Comparison of ENCODE assay signal across 14 mouse cellular contexts in genomic region chr2:150999021-150999420, GRCm38 (mm10). TPM values are rescaled to one million over a fixed set of nuclear protein-coding genes. Genes with fewer than 3 reads are reported as not detected.
A peak's percentile ranks its signal among the peaks of the same experiment; 100 is the strongest.
DNase-seq lines count a peak whose midpoint lies in the region; ATAC-seq and TF ChIP-seq lines count a peak whose summit lies in the region.
"Had no signal": no experiment of that assay in that cellular context is flagged by ENCODE, and none has a peak within 500 bp of the region (broad histone marks: within the 10 kb centered on the region; RNA-seq: fewer than 3 reads in every experiment).

No protein-coding gene starts in this region.

- no peak for TF ChIP-seq CTCF in midbrain, postnatal 0 days (IDR thresholded peaks at IDR 0.05)

- intact Hi-C loops in gastrocnemius, postnatal 36 days (cut with DNase I), result no loop called here

- H3K27me3 ChIP-seq in midbrain, embryonic 12.5 days, result no peaks in the 10 kb centered on the region
- H3K27me3 ChIP-seq in midbrain, postnatal 0 days (ENCODE audit: insufficient read depth, low read length), result no peaks in the 10 kb centered on the region
- H3K27me3 ChIP-seq in limb, embryonic 12.5 days, result no peaks in the 10 kb centered on the region
- H3K27me3 ChIP-seq: midbrain, embryonic 15.5 days had no signal

- DNase-seq in heart, adult 11 months, result peak; percentile 82
- DNase-seq in heart, adult 8-10 months (ENCODE audit: low spot score), result no peak
- DNase-seq in midbrain, postnatal 0 days (ENCODE audit: low spot score), result no peak
- no peak for DNase-seq in layer of hippocampus, postnatal 14 days (ENCODE audit: low spot score in 2 of 2)
- DNase-seq in gastrocnemius, postnatal 36 days, result no peak
- DNase-seq: adrenal gland, postnatal 10 days; gastrocnemius, postnatal 25 days; heart, postnatal 14 days had no signal

- H3K4me3 ChIP-seq in midbrain, embryonic 12.5 days, result no peak overlapping the region
- no peak overlapping the region for H3K4me3 ChIP-seq in midbrain, postnatal 0 days (ENCODE audit: low read depth, low read length)
- no peak overlapping the region for H3K4me3 ChIP-seq in limb, embryonic 12.5 days (replicated peaks)
- H3K4me3 ChIP-seq: midbrain, embryonic 15.5 days had no signal

- 0 out of 2 replicates have a peak, but pooled peaks have one; percentile 8 for ATAC-seq in midbrain, embryonic 12.5 days (ENCODE audit: low FRiP score, low read depth)
- ATAC-seq in midbrain, postnatal 0 days (ENCODE audit: low FRiP score), result no peak
- ATAC-seq in limb, embryonic 12.5 days (ENCODE audit: insufficient number of reproducible peaks, insufficient read depth, low FRiP score, low TSS enrichment, low read depth), result no peak
- ATAC-seq in granulocyte monocyte progenitor cell, adult 5-6 weeks (replicated peaks; ENCODE audit: poor library complexity, severe bottlenecking), result no peak
- ATAC-seq: forebrain, embryonic 16.5 days; inflammation-experienced regulatory T-cells, adult 6 months; midbrain, embryonic 15.5 days had no signal

- H3K27ac ChIP-seq in midbrain, embryonic 12.5 days (replicated peaks), result no peak overlapping the region
- no peak overlapping the region for H3K27ac ChIP-seq in midbrain, postnatal 0 days (ENCODE audit: low read depth, low read length)
- H3K27ac ChIP-seq in limb, embryonic 12.5 days, result 0 out of 2 replicates have a peak overlapping the region, but pooled peaks have one; percentile 25
- H3K27ac ChIP-seq: midbrain, embryonic 15.5 days had no signal

- H3K36me3 ChIP-seq in midbrain, embryonic 12.5 days, result no peaks in the 10 kb centered on the region
- H3K36me3 ChIP-seq in midbrain, postnatal 0 days (ENCODE audit: insufficient read depth, low read length), result no peaks in the 10 kb centered on the region
- no peaks in the 10 kb centered on the region for H3K36me3 ChIP-seq in limb, embryonic 12.5 days
- H3K36me3 ChIP-seq: midbrain, embryonic 15.5 days had no signal

- WGBS in midbrain, embryonic 12.5 days, result 68% methylated on average over 3 of the region's 3 CpGs
- 51% methylated on average over 3 of the region's 3 CpGs for WGBS in midbrain, postnatal 0 days
- 40% methylated on average over 3 of the region's 3 CpGs for WGBS in limb, embryonic 12.5 days

- H3K4me1 ChIP-seq in midbrain, embryonic 12.5 days, result peaks cover 21% of the 10 kb centered on the region
- H3K4me1 ChIP-seq in midbrain, postnatal 0 days (ENCODE audit: insufficient read depth, low read length), result no peaks in the 10 kb centered on the region
- H3K4me1 ChIP-seq in limb, embryonic 12.5 days (replicated peaks), result peaks cover 24% of the 10 kb centered on the region
- H3K4me1 ChIP-seq: midbrain, embryonic 15.5 days had no signal

- no peak overlapping the region for H3K9ac ChIP-seq in midbrain, embryonic 12.5 days (replicated peaks)
- no peak overlapping the region for H3K9ac ChIP-seq in midbrain, postnatal 0 days (replicated peaks; ENCODE audit: low read length, poor library complexity, severe bottlenecking)
- no peak overlapping the region for H3K9ac ChIP-seq in limb, embryonic 12.5 days (replicated peaks)
- H3K9ac ChIP-seq: midbrain, embryonic 15.5 days had no signal

- H3K4me2 ChIP-seq in midbrain, embryonic 12.5 days (replicated peaks), result no peak overlapping the region
- no peak overlapping the region for H3K4me2 ChIP-seq in midbrain, postnatal 0 days (ENCODE audit: low read depth, low read length, poor library complexity, severe bottlenecking)
- no peak overlapping the region for H3K4me2 ChIP-seq in limb, embryonic 12.5 days
- H3K4me2 ChIP-seq: midbrain, embryonic 15.5 days had no signal

- no peaks in the 10 kb centered on the region for H3K9me3 ChIP-seq in midbrain, embryonic 12.5 days
- no peaks in the 10 kb centered on the region for H3K9me3 ChIP-seq in midbrain, postnatal 0 days (ENCODE audit: low read length)
- H3K9me3 ChIP-seq in limb, embryonic 12.5 days, result no peaks in the 10 kb centered on the region
- H3K9me3 ChIP-seq: midbrain, embryonic 15.5 days had no signal

RNA-seq across cellular contexts. Expression of gene Ninl, which starts 40.2 kb away (rescaled TPM):
- 1 to 10 TPM in 3 of 4 experiments, under 1 TPM in 1; 0.82 to 2.2 (median 1.9) TPM for total RNA-seq in heart, adult 8-10 months (2022)
- polyA plus RNA-seq in midbrain, embryonic 12.5 days (2016; fragmentation: Nextera tagmentation; extraction: Ambion mirVana), result 14.5 and 16.0 TPM in 2 replicates
- total RNA-seq in midbrain, postnatal 0 days (2014; rRNA removed), result 3.8 and 7.8 TPM in 2 replicates
- polyA plus RNA-seq in midbrain, postnatal 0 days (2015; fragmentation: Nextera tagmentation; extraction: Ambion mirVana), result 2.6 and 2.7 TPM in 2 replicates
- polyA plus RNA-seq in limb, embryonic 12.5 days (2016; fragmentation: Nextera tagmentation; extraction: Ambion mirVana), result 13.2 and 14.5 TPM in 2 replicates
- total RNA-seq in layer of hippocampus, postnatal 14 days (2021), result 1 to 10 TPM; 6.1 to 7.8 TPM
- total RNA-seq in granulocyte monocyte progenitor cell, adult 5-6 weeks (2014; fragmentation: Nextera tagmentation), result 0.13 and 1.7 TPM in 2 replicates
- 0.13 and 0.88 TPM in 2 replicates for total RNA-seq in granulocyte monocyte progenitor cell, adult 5-6 weeks (2017)
- total RNA-seq in gastrocnemius, postnatal 36 days (2021), result under 1 TPM; 0.26 to 0.47 TPM

RNA-seq across cellular contexts. Expression of gene Nanp, which starts 40.2 kb away (rescaled TPM):
- 1 to 10 TPM in 3 of 4 experiments, under 1 TPM in 1; 0.95 to 2.2 (median 2.1) TPM for total RNA-seq in heart, adult 8-10 months (2022)
- 38.6 and 40.8 TPM in 2 replicates for polyA plus RNA-seq in midbrain, embryonic 12.5 days (2016; fragmentation: Nextera tagmentation; extraction: Ambion mirVana)
- total RNA-seq in midbrain, postnatal 0 days (2014; rRNA removed), result 6.7 and 13.8 TPM in 2 replicates
- 32.1 and 35.6 TPM in 2 replicates for polyA plus RNA-seq in midbrain, postnatal 0 days (2015; fragmentation: Nextera tagmentation; extraction: Ambion mirVana)
- polyA plus RNA-seq in limb, embryonic 12.5 days (2016; fragmentation: Nextera tagmentation; extraction: Ambion mirVana), result 51.4 and 53.4 TPM in 2 replicates
- 10 to 100 TPM; 19.1 to 20.9 TPM for total RNA-seq in layer of hippocampus, postnatal 14 days (2021)
- 24.6 and 41.7 TPM in 2 replicates for total RNA-seq in granulocyte monocyte progenitor cell, adult 5-6 weeks (2014; fragmentation: Nextera tagmentation)
- total RNA-seq in granulocyte monocyte progenitor cell, adult 5-6 weeks (2017), result 13.3 and 17.7 TPM in 2 replicates
- 1 to 10 TPM; 2.5 to 2.7 TPM for total RNA-seq in gastrocnemius, postnatal 36 days (2021)
